Mouse (Mus musculus): Measurements from ENCODE around the gene Tmsb4x.

DNA sequence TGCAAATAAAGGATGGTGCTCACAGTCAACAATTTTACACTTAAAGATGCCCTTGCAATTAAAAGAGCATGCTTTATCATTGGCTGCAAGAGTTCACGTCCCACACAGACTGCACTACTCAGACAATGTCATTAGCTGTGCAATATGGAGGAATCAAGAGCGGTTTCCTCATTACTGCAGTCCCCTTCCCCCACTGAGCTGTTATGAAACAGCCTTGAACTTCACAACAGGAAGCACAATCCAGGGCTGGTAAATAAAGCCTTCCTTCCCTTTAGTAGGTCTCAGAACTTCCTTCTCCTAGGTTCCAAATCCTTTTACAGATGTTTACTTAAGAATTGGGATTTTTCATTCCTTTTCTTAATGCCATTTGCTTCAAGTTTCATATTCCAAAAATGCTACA, 41.8 kb downstream of the Tmsb4x start:
- TF ChIP-seq CTCF (IDR thresholded peaks at IDR 0.05; ENCODE audit: low read depth, low read length), result no peak
- TF ChIP-seq POLR2AphosphoS5 (IDR thresholded peaks at IDR 0.05; ENCODE audit: insufficient replicate concordance, low read depth, low read length), result no peak
- no peak for TF ChIP-seq GATA1 (IDR thresholded peaks at IDR 0.05; ENCODE audit: borderline replicate concordance, low read length)

All from G1E (cell line).